Mouse (Mus musculus): ENCODE measurements at regions not wholly inside any gene's neighbourhood (a gene's known extent, or its start where the extent isn't known, plus 50 kb on each side); places are given as distances from the start of the nearest gene placed in this dataset.

GRCm38 (mm10) chr14:74255000-74255399 lies 385.6 kb upstream of the Htr2a start:
- TF ChIP-seq GATA1 (IDR thresholded peaks at IDR 0.05; ENCODE audit: borderline replicate concordance, low read length), result no peak
- no peak for TF ChIP-seq CTCF (IDR thresholded peaks at IDR 0.05; ENCODE audit: low read depth, low read length)

Measured in G1E (cell line).